ENCODE assay signal across 8 mouse cellular contexts in genomic region chr3:135422856-135423607, GRCm38 (mm10). TPM values are rescaled to one million over a fixed set of nuclear protein-coding genes. Genes with fewer than 3 reads are reported as not detected.
A peak's percentile ranks its signal among the peaks of the same experiment; 100 is the strongest.
DNase-seq lines count a peak whose midpoint lies in the region; ATAC-seq and TF ChIP-seq lines count a peak whose summit lies in the region.

No protein-coding gene starts in this region.

- peaks cover 70% of the 10 kb centered on the region for H3K79me3 ChIP-seq in C2C12 (ENCODE audit: low read depth)

- peak overlapping the region; percentile 73 for H3ac ChIP-seq in C2C12 (ENCODE audit: control insufficient read depth, insufficient read length, low read depth)
- peak overlapping the region; percentile 80 for H3ac ChIP-seq in myocyte (ENCODE audit: control insufficient read depth, insufficient read length)

- TF ChIP-seq CTCF in C2C12 (IDR thresholded peaks at IDR 0.05; ENCODE audit: control insufficient read depth, insufficient read depth, insufficient read length) = no peak
- no peak for TF ChIP-seq CTCF in brain, embryonic 14.5 days (IDR thresholded peaks at IDR 0.05; ENCODE audit: borderline replicate concordance, extremely low read depth, insufficient read depth, insufficient read length)
- no peak for TF ChIP-seq CTCF in kidney, postnatal 0 days (IDR thresholded peaks at IDR 0.05; ENCODE audit: low read depth)

- WGBS in heart, embryonic 12.5 days = under 1% methylated on average over 94 of the region's 103 CpGs
- WGBS in kidney, postnatal 0 days = under 1% methylated on average over 83 of the region's 103 CpGs
- under 1% methylated on average over 103 of the region's 103 CpGs for WGBS in liver, embryonic 11.5 days

- H3K4me3 ChIP-seq in C2C12 (ENCODE audit: insufficient read depth, poor library complexity, severe bottlenecking) (peak overlapping the region; percentile 64), myocyte (peak overlapping the region; percentile 82)
- H3K4me3 ChIP-seq in heart, embryonic 12.5 days = peak overlapping the region; percentile 63
- H3K4me3 ChIP-seq in kidney, postnatal 0 days (replicated peaks; ENCODE audit: low read depth, low read length) = peak overlapping the region; percentile 80
- H3K4me3 ChIP-seq in liver, embryonic 11.5 days (ENCODE audit: low read depth, low read length) = peak overlapping the region; percentile 74

- no peaks in the 10 kb centered on the region for H3K9me3 ChIP-seq in heart, embryonic 12.5 days (replicated peaks)
- no peaks in the 10 kb centered on the region for H3K9me3 ChIP-seq in kidney, postnatal 0 days (replicated peaks; ENCODE audit: low read length)
- no peaks in the 10 kb centered on the region for H3K9me3 ChIP-seq in liver, embryonic 11.5 days (ENCODE audit: control insufficient read depth, low read length)

- H3K27ac ChIP-seq in heart, embryonic 12.5 days (ENCODE audit: poor library complexity, severe bottlenecking) = peak overlapping the region; percentile 89
- H3K27ac ChIP-seq in kidney, postnatal 0 days = peak overlapping the region; percentile 97
- H3K27ac ChIP-seq in liver, embryonic 11.5 days (ENCODE audit: low read depth, low read length) = peak overlapping the region; percentile 81

- ATAC-seq in erythroblast, adult 5-6 weeks (replicated peaks; ENCODE audit: low FRiP score, poor library complexity, severe bottlenecking) = peak; percentile 87
- peak; percentile 99 for ATAC-seq in heart, embryonic 12.5 days (ENCODE audit: insufficient number of reproducible peaks, low FRiP score)
- ATAC-seq in kidney, postnatal 0 days (replicated peaks; ENCODE audit: low FRiP score, low read depth) = peak; percentile 98
- peak; percentile 95 for ATAC-seq in liver, embryonic 11.5 days (replicated peaks; ENCODE audit: low FRiP score)

- H3K79me2 ChIP-seq in C2C12 (ENCODE audit: control insufficient read depth, insufficient read depth) (peaks cover 95% of the 10 kb centered on the region), myocyte (ENCODE audit: control insufficient read depth, insufficient read depth) (peaks cover 76% of the 10 kb centered on the region)

- peak overlapping the region; percentile 67 for H3K4me2 ChIP-seq in heart, embryonic 12.5 days
- peak overlapping the region; percentile 77 for H3K4me2 ChIP-seq in kidney, postnatal 0 days (ENCODE audit: low read length)
- peak overlapping the region; percentile 84 for H3K4me2 ChIP-seq in liver, embryonic 11.5 days
- H3K4me2 ChIP-seq in myocyte (ENCODE audit: low read depth) = peak overlapping the region; percentile 81

- H3K9ac ChIP-seq in heart, embryonic 12.5 days = peak overlapping the region; percentile 86
- H3K9ac ChIP-seq in kidney, postnatal 0 days (ENCODE audit: low read depth, low read length) = peak overlapping the region; percentile 82
- H3K9ac ChIP-seq in liver, embryonic 11.5 days (ENCODE audit: low read depth, low read length) = peak overlapping the region; percentile 84

- peak; percentile 83; the same call in 1 of the 2 replicates for TF ChIP-seq POLR2A in brain, embryonic 14.5 days (IDR thresholded peaks at IDR 0.05; ENCODE audit: borderline replicate concordance, extremely low read depth, insufficient read depth, insufficient read length, poor library complexity, severe bottlenecking)
- TF ChIP-seq POLR2A in myocyte (IDR thresholded peaks at IDR 0.05; ENCODE audit: insufficient read length, low read depth) = peak; percentile 79

- H3K36me3 ChIP-seq in C2C12 (ENCODE audit: control insufficient read depth, insufficient read depth) (peaks cover 10% of the 10 kb centered on the region), myocyte (ENCODE audit: control insufficient read depth, insufficient read depth) (no peaks in the 10 kb centered on the region)
- H3K36me3 ChIP-seq in heart, embryonic 12.5 days = 0 out of 2 replicates have a peak, but pooled peaks cover 4% of the 10 kb centered on the region
- H3K36me3 ChIP-seq in kidney, postnatal 0 days (ENCODE audit: insufficient read depth, low read length) = no peaks in the 10 kb centered on the region
- no peaks in the 10 kb centered on the region for H3K36me3 ChIP-seq in liver, embryonic 11.5 days (ENCODE audit: control insufficient read depth, insufficient read depth, low read length)

- peaks cover 8% of the 10 kb centered on the region; the same call in 1 of the 2 replicates for H3K4me1 ChIP-seq in heart, embryonic 12.5 days (replicated peaks)
- H3K4me1 ChIP-seq in kidney, postnatal 0 days (replicated peaks; ENCODE audit: insufficient read depth, low read length) = peaks cover 13% of the 10 kb centered on the region; the same call in 1 of the 2 replicates
- peaks cover 7% of the 10 kb centered on the region; the same call in 1 of the 2 replicates for H3K4me1 ChIP-seq in liver, embryonic 11.5 days (replicated peaks; ENCODE audit: control insufficient read depth, insufficient read depth, low read length)

- peak; percentile 96 for DNase-seq in brain, embryonic 14.5 days (ENCODE audit: low read depth)
- peak; percentile 91 for DNase-seq in kidney, postnatal 0 days (ENCODE audit: low spot score)
- peak; percentile 88 for DNase-seq in liver, embryonic 11.5 days (ENCODE audit: low spot score)
- DNase-seq in spleen, postnatal 4 days (ENCODE audit: low spot score in 2 of 2) = peak; percentile 85 to 94

- H3K27me3 ChIP-seq in C2C12 (ENCODE audit: control insufficient read depth, insufficient read depth, insufficient read length) = no peaks in the 10 kb centered on the region
- H3K27me3 ChIP-seq in heart, embryonic 12.5 days (replicated peaks) = no peaks in the 10 kb centered on the region
- H3K27me3 ChIP-seq in kidney, postnatal 0 days (ENCODE audit: insufficient read depth, low read length) = no peaks in the 10 kb centered on the region
- no peaks in the 10 kb centered on the region for H3K27me3 ChIP-seq in liver, embryonic 11.5 days (replicated peaks; ENCODE audit: control insufficient read depth, insufficient read depth, low read length)
- no peaks in the 10 kb centered on the region for H3K27me3 ChIP-seq in myocyte (ENCODE audit: control insufficient read depth, insufficient read depth, insufficient read length)

TF ChIP-seq in C2C12, 6 proteins besides CTCF, POLR2A, EP300 and RAD21:
- TF ChIP-seq CEBPB (IDR thresholded peaks at IDR 0.05; ENCODE audit: low read depth) = no peak
- TF ChIP-seq USF1 (IDR thresholded peaks at IDR 0.05; ENCODE audit: low read depth) = peak; percentile 84

TF ChIP-seq in myocyte, 11 proteins besides CTCF, POLR2A, EP300 and RAD21:
- TF ChIP-seq CEBPB (IDR thresholded peaks at IDR 0.05; ENCODE audit: insufficient read depth, poor library complexity, severe bottlenecking) = no peak
- peak; percentile 75 for TF ChIP-seq USF1 (IDR thresholded peaks at IDR 0.05; ENCODE audit: low read depth)
- TF ChIP-seq MYOD1 (IDR thresholded peaks at IDR 0.05; ENCODE audit: control insufficient read depth in 1 of 3, insufficient read length in 2 of 3, low read depth in 2 of 3) = peak in 1 of 3 experiments; percentile 52
- TF ChIP-seq POLR2AphosphoS2 (IDR thresholded peaks at IDR 0.05; ENCODE audit: insufficient read length, low read depth) = peak; percentile 91
- no peak for TF ChIP-seq REST (IDR thresholded peaks at IDR 0.05; ENCODE audit: insufficient read depth, insufficient read length)
- no peak for TF ChIP-seq TCF3 (IDR thresholded peaks at IDR 0.05; ENCODE audit: insufficient read length, low read depth)
- TF ChIP-seq SRF (IDR thresholded peaks at IDR 0.05; ENCODE audit: control insufficient read depth, insufficient read length, low read depth) = no peak
- peak; percentile 2 for TF ChIP-seq E2F4 (IDR thresholded peaks at IDR 0.05; ENCODE audit: insufficient read depth)
- peak in 1 of 3 experiments; percentile 24 for TF ChIP-seq MYOG (IDR thresholded peaks at IDR 0.05; ENCODE audit: control insufficient read depth in 1 of 3, insufficient read depth in 1 of 3, insufficient read length in 2 of 3, low read depth in 2 of 3)

RNA-seq across cellular contexts. Expression of gene Cisd2, which starts 0.7 kb away (rescaled TPM):
- 17.0 TPM for polyA plus RNA-seq in C2C12 (2012; fragmentation: generic; extraction: Trizol)
- polyA plus RNA-seq in brain, embryonic 14.5 days (2012; rRNA removed) = 48.5 and 48.9 TPM in 2 replicates
- 20.1 and 21.1 TPM in 2 replicates for total RNA-seq in erythroblast, adult 5-6 weeks (2015; ENCODE audit: low replicate concordance)
- 9.6 and 13.4 TPM in 2 replicates for total RNA-seq in erythroblast, adult 5-6 weeks (2017; ENCODE audit: low replicate concordance)
- 58.9 and 60.0 TPM in 2 replicates for polyA plus RNA-seq in heart, embryonic 12.5 days (2016; fragmentation: Nextera tagmentation; extraction: Ambion mirVana)
- 57.8 and 65.2 TPM in 2 replicates for polyA plus RNA-seq in kidney, postnatal 0 days (2015; fragmentation: Nextera tagmentation; extraction: Ambion mirVana)
- polyA plus RNA-seq in liver, embryonic 11.5 days (2014; fragmentation: Nextera tagmentation; extraction: Ambion mirVana) = 58.1 and 59.1 TPM in 2 replicates
- polyA plus RNA-seq in myocyte (2012; fragmentation: generic; extraction: Trizol) = 10.8 TPM

RNA-seq across cellular contexts. Expression of gene Ube2d3, which starts 14.9 kb away (rescaled TPM):
- 261 TPM for polyA plus RNA-seq in C2C12 (2012; fragmentation: generic; extraction: Trizol)
- polyA plus RNA-seq in brain, embryonic 14.5 days (2012; rRNA removed) = 299 and 350 TPM in 2 replicates
- total RNA-seq in erythroblast, adult 5-6 weeks (2015; ENCODE audit: low replicate concordance) = 298 and 352 TPM in 2 replicates
- 160 and 276 TPM in 2 replicates for total RNA-seq in erythroblast, adult 5-6 weeks (2017; ENCODE audit: low replicate concordance)
- polyA plus RNA-seq in heart, embryonic 12.5 days (2016; fragmentation: Nextera tagmentation; extraction: Ambion mirVana) = 447 and 459 TPM in 2 replicates
- 509 and 531 TPM in 2 replicates for polyA plus RNA-seq in kidney, postnatal 0 days (2015; fragmentation: Nextera tagmentation; extraction: Ambion mirVana)
- 502 and 537 TPM in 2 replicates for polyA plus RNA-seq in liver, embryonic 11.5 days (2014; fragmentation: Nextera tagmentation; extraction: Ambion mirVana)
- 237 TPM for polyA plus RNA-seq in myocyte (2012; fragmentation: generic; extraction: Trizol)

Comparison
In these comparisons a context has a peak if more than half of its experiments do, and no peak if none do; other contexts are left out.
1. Peak in every context shown above with its lines: DNase-seq, ATAC-seq, H3K4me3 ChIP-seq and H3K27ac ChIP-seq.